Mouse (Mus musculus) embryonic facial prominence, embryonic 15.5 days (tissue): Measurements from ENCODE around the gene Mgat1. TPM values are rescaled to one million over a fixed set of nuclear protein-coding genes. Genes with fewer than 3 reads are reported as not detected.
"Not testable (repeated sequence)": the region's sequence is repeated elsewhere in the genome, so short reads cannot be mapped to it uniquely, and the experiment has no call there.

Experiments used
- ATAC-seq: fragments of 200-750 bp; cut with Nextera tagmentation; 2 replicates; pipeline ENCODE4 v1.8.0; 2017; ENCODE audit warnings: low read depth, moderate TSS enrichment; ENCODE audit not compliant: insufficient number of reproducible peaks, low FRiP score, low TSS enrichment
- H3K27ac ChIP-seq: fragments of 300-500 bp; sonication (generic); replicated peaks from 2 replicates; pipeline ENCODE4 v1.5.1; 2015; ENCODE audit warnings: mild to moderate bottlenecking, inconsistent platforms
- H3K27me3 ChIP-seq: fragments of 300-500 bp; sonication (generic); 2 replicates; pipeline ENCODE4 v1.6.1; 2015; ENCODE audit warnings: inconsistent platforms
- H3K36me3 ChIP-seq: fragments of 300-500 bp; sonication (generic); 2 replicates; pipeline ENCODE4 v1.6.1; 2015; ENCODE audit warnings: mild to moderate bottlenecking, inconsistent platforms
- H3K4me1 ChIP-seq: fragments of 300-500 bp; sonication (generic); 2 replicates; pipeline ENCODE4 v1.6.1; 2015; ENCODE audit warnings: inconsistent platforms
- H3K4me2 ChIP-seq: fragments of 300-500 bp; sonication (generic); replicated peaks from 2 replicates; pipeline ENCODE4 v1.6.1; 2015; ENCODE audit warnings: mild to moderate bottlenecking, inconsistent platforms
- H3K4me3 ChIP-seq: fragments of 300-500 bp; sonication (generic); replicated peaks from 2 replicates; pipeline ENCODE4 v1.5.1; 2015; ENCODE audit warnings: mild to moderate bottlenecking, inconsistent platforms
- H3K9ac ChIP-seq: fragments of 300-500 bp; sonication (generic); 2 replicates; pipeline ENCODE4 v1.6.1; 2015; ENCODE audit warnings: inconsistent platforms
- H3K9me3 ChIP-seq: fragments of 300-500 bp; sonication (generic); replicated peaks from 2 replicates; pipeline ENCODE4 v1.6.1; 2016; ENCODE audit warnings: inconsistent platforms
- WGBS: fragments of 180-500 bp; shearing (Covaris S2); methylation state at CpG from one replicate; pipeline ENCODE4 v1.1.7; 2015; 5-methylcytosine and 5-hydroxymethylcytosine counted together
- polyA plus RNA-seq: library from polyadenylated mRNA; unstranded; fragments of >200 nt; fragmentation: Nextera tagmentation; extraction: Ambion mirVana; gene quantifications from 2 replicates; pipeline ENCODE4 v1.2.1, GENCODE M21; 2015

The Mgat1 gene
- 71.7 and 75.4 TPM in 2 replicates for polyA plus RNA-seq

GRCm38 (mm10) chr11:49243727-49244594 lies at the start of gene Mgat1:
TSS of gene Mgat1 (plus strand) at chr11:49244191.
- Histone ChIP-seq H3K36me3 (no peaks in the 10 kb centered on the region), H3K4me1 (peaks cover 45% of the 10 kb centered on the region), H3K27ac (peak within 1 kb of the TSS; percentile 98), H3K9ac (peak within 1 kb of the TSS; percentile 50), H3K27me3 (no peaks in the 10 kb centered on the region), H3K9me3 (no peaks in the 10 kb centered on the region), H3K4me3 (peak within 1 kb of the TSS; percentile 60), H3K4me2 (peak within 1 kb of the TSS; percentile 67)
- peak; percentile 97 for ATAC-seq
- under 1% methylated on average over 60 of the region's 60 CpGs for WGBS

- WGBS = 91% methylated on average over 9 of the region's 9 CpGs
Measured at GRCm38 (mm10) chr11:49194771-49195170, 49.2 kb upstream of the Mgat1 start.

GRCm38 (mm10) chr11:49195819-49196322 lies 48.1 kb upstream of the Mgat1 start:
- no peaks in the 10 kb centered on the region for H3K9me3 ChIP-seq
- H3K36me3 ChIP-seq = no peaks in the 10 kb centered on the region
- WGBS = 89% methylated on average over 7 of the region's 7 CpGs
- ATAC-seq = no peak
- no peaks in the 10 kb centered on the region for H3K4me1 ChIP-seq
- H3K4me3 ChIP-seq = no peak overlapping the region
- H3K27ac ChIP-seq = no peak overlapping the region
- no peak overlapping the region for H3K4me2 ChIP-seq
- H3K9ac ChIP-seq = no peak overlapping the region
- no peaks in the 10 kb centered on the region for H3K27me3 ChIP-seq

More at GRCm38 (mm10) chr11:49194771-49195170, 49.2 kb upstream of the Mgat1 start:
- not testable (repeated sequence) for H3K27ac ChIP-seq, H3K9me3 ChIP-seq, H3K36me3 ChIP-seq, H3K9ac ChIP-seq, H3K27me3 ChIP-seq, H3K4me3 ChIP-seq, H3K4me1 ChIP-seq, H3K4me2 ChIP-seq, ATAC-seq

- H3K9me3 ChIP-seq = no peaks in the 10 kb centered on the region
- no peak for ATAC-seq
- no peak overlapping the region for H3K4me3 ChIP-seq
- H3K27me3 ChIP-seq = no peaks in the 10 kb centered on the region
- no peaks in the 10 kb centered on the region for H3K36me3 ChIP-seq
- H3K4me1 ChIP-seq = peaks cover 9% of the 10 kb centered on the region
- H3K4me2 ChIP-seq = no peak overlapping the region
- H3K27ac ChIP-seq = no peak overlapping the region
- H3K9ac ChIP-seq = no peak overlapping the region
Measured at GRCm38 (mm10) chr11:49200666-49201065, 43.3 kb upstream of the Mgat1 start.

GRCm38 (mm10) chr11:49201142-49201541 lies 42.8 kb upstream of the Mgat1 start:
- no peak overlapping the region for H3K9ac ChIP-seq
- H3K9me3 ChIP-seq = no peaks in the 10 kb centered on the region
- ATAC-seq = no peak
- peaks cover 9% of the 10 kb centered on the region for H3K4me1 ChIP-seq
- no peak overlapping the region for H3K4me3 ChIP-seq
- no peaks in the 10 kb centered on the region for H3K27me3 ChIP-seq
- peaks cover under 1% of the 10 kb centered on the region; the same call in 1 of the 2 replicates for H3K36me3 ChIP-seq
- no peak overlapping the region for H3K27ac ChIP-seq
- no peak overlapping the region for H3K4me2 ChIP-seq

- peak overlapping the region; percentile 99; the same call in 1 of the 2 replicates for H3K9ac ChIP-seq
- WGBS = 60% methylated on average over 2 of the region's 2 CpGs
- no peak for ATAC-seq
- H3K27ac ChIP-seq = peak overlapping the region; percentile 99; the same call in 1 of the 2 replicates
- H3K4me1 ChIP-seq = peaks cover 9% of the 10 kb centered on the region
- peak overlapping the region; percentile 67 for H3K4me2 ChIP-seq
- no peaks in the 10 kb centered on the region for H3K9me3 ChIP-seq
- peaks cover 7% of the 10 kb centered on the region; the same call in 1 of the 2 replicates for H3K36me3 ChIP-seq
- H3K27me3 ChIP-seq = no peaks in the 10 kb centered on the region
- peak overlapping the region; percentile 88 for H3K4me3 ChIP-seq
Measured at GRCm38 (mm10) chr11:49202071-49202470, 41.9 kb upstream of the Mgat1 start.

- peak overlapping the region; percentile 88 for H3K4me3 ChIP-seq
- peaks cover 7% of the 10 kb centered on the region; the same call in 1 of the 2 replicates for H3K36me3 ChIP-seq
- H3K27me3 ChIP-seq = no peaks in the 10 kb centered on the region
- peak overlapping the region; percentile 99 for H3K9ac ChIP-seq
- H3K27ac ChIP-seq = peak overlapping the region; percentile 99
- peaks cover 9% of the 10 kb centered on the region for H3K4me1 ChIP-seq
- no peak for ATAC-seq
- H3K4me2 ChIP-seq = peak overlapping the region; percentile 67
- H3K9me3 ChIP-seq = no peaks in the 10 kb centered on the region
- 2% methylated on average over 10 of the region's 10 CpGs for WGBS
Measured at GRCm38 (mm10) chr11:49202523-49203061, 41.4 kb upstream of the Mgat1 start.

- no peaks in the 10 kb centered on the region for H3K27me3 ChIP-seq
- peaks cover 7% of the 10 kb centered on the region; the same call in 1 of the 2 replicates for H3K36me3 ChIP-seq
- H3K4me1 ChIP-seq = peaks cover 9% of the 10 kb centered on the region
- peak within 1 kb of the TSS; percentile 67 for H3K4me2 ChIP-seq
- peak within 1 kb of the TSS; percentile 88 for H3K4me3 ChIP-seq
- no peaks in the 10 kb centered on the region for H3K9me3 ChIP-seq
- peak; percentile 93 for ATAC-seq
- H3K27ac ChIP-seq = peak within 1 kb of the TSS; percentile 99
- peak within 1 kb of the TSS; percentile 99 for H3K9ac ChIP-seq
- 0% methylated on average over 47 of the region's 47 CpGs for WGBS
Measured at GRCm38 (mm10) chr11:49203129-49203768, 40.7 kb upstream of the Mgat1 start, which contains the start of gene Zfp62. TSS of gene Zfp62 (plus strand) at chr11:49203292.

- Histone ChIP-seq H3K9me3 (no peaks in the 10 kb centered on the region), H3K4me2 (peak overlapping the region; percentile 67), H3K27ac (peak overlapping the region; percentile 99), H3K4me1 (peaks cover 9% of the 10 kb centered on the region), H3K4me3 (peak overlapping the region; percentile 88), H3K36me3 (peaks cover 7% of the 10 kb centered on the region; the same call in 1 of the 2 replicates), H3K27me3 (no peaks in the 10 kb centered on the region), H3K9ac (peak overlapping the region; percentile 99)
- 0% methylated on average over 24 of the region's 24 CpGs for WGBS
- peak; percentile 77; the same call in 1 of the 2 replicates for ATAC-seq
Measured at GRCm38 (mm10) chr11:49203771-49204497, 40.1 kb upstream of the Mgat1 start.

- ATAC-seq = no peak
- Histone ChIP-seq H3K9me3 (no peaks in the 10 kb centered on the region), H3K4me2 (0 out of 2 replicates have a peak overlapping the region, but pooled peaks have one; percentile 67), H3K9ac (no peak overlapping the region), H3K36me3 (peaks cover 7% of the 10 kb centered on the region; the same call in 1 of the 2 replicates), H3K4me3 (no peak overlapping the region), H3K27ac (no peak overlapping the region), H3K27me3 (no peaks in the 10 kb centered on the region), H3K4me1 (peaks cover 9% of the 10 kb centered on the region)
- WGBS = 73% methylated on average over 6 of the region's 6 CpGs
Measured at GRCm38 (mm10) chr11:49205080-49205590, 38.9 kb upstream of the Mgat1 start.
